Mouse (Mus musculus) forebrain, embryonic 10.5 days (tissue): ENCODE results near the gene Ncbp3. TPM values are rescaled to one million over a fixed set of nuclear protein-coding genes. Genes with fewer than 3 reads are reported as not detected.
"Not testable (repeated sequence)": the region's sequence is repeated elsewhere in the genome, so short reads cannot be mapped to it uniquely, and the experiment has no call there.

Experiments used
- DNase-seq: peaks from one replicate; pipeline ENCODE4 v3.0.0-alpha.2; 2017; ENCODE audit warnings: low spot score; ENCODE audit errors: extremely low spot score
- H3K27ac ChIP-seq: fragments of 300-500 bp; sonication (generic); 2 replicates; pipeline ENCODE4 v1.5.1; 2016; ENCODE audit warnings: mild to moderate bottlenecking
- H3K27me3 ChIP-seq: fragments of 300-500 bp; sonication (generic); 2 replicates; pipeline ENCODE4 v1.6.1; 2016; ENCODE audit warnings: mild to moderate bottlenecking; ENCODE audit not compliant: poor library complexity, severe bottlenecking
- H3K36me3 ChIP-seq: fragments of 300-500 bp; sonication (generic); replicated peaks from 2 replicates; pipeline ENCODE4 v1.6.1; 2016; ENCODE audit warnings: mild to moderate bottlenecking, moderate library complexity
- H3K4me1 ChIP-seq: fragments of 300-500 bp; sonication (generic); 2 replicates; pipeline ENCODE4 v1.6.1; 2016
- H3K4me3 ChIP-seq: fragments of 300-500 bp; sonication (generic); 2 replicates; pipeline ENCODE4 v1.5.1; 2016; ENCODE audit warnings: mild to moderate bottlenecking, moderate library complexity
- H3K9me3 ChIP-seq: fragments of 300-500 bp; sonication (generic); 2 replicates; pipeline ENCODE4 v1.6.1; 2016; ENCODE audit warnings: mild to moderate bottlenecking, moderate library complexity
- WGBS: fragments of 180-500 bp; shearing (Covaris S2); methylation state at CpG from one replicate; pipeline ENCODE4 v1.1.7; 2016; 5-methylcytosine and 5-hydroxymethylcytosine counted together
- polyA plus RNA-seq: library from polyadenylated mRNA; unstranded; fragments of >200 nt; fragmentation: Nextera tagmentation; extraction: Ambion mirVana; gene quantifications from 2 replicates; pipeline ENCODE4 v1.2.1, GENCODE M21; 2016

Gene Ncbp3
- polyA plus RNA-seq, 1 experiment from 2014 or later, result 12.1 TPM

GRCm38 (mm10) chr11:73099976-73100750 is 52.6 kb downstream of the Ncbp3 start:
- DNase-seq, result no peak
- WGBS, result 75% methylated on average over 14 of the region's 14 CpGs

GRCm38 (mm10) chr11:73101308-73101707 is 53.7 kb downstream of the Ncbp3 start:
- Histone ChIP-seq H3K9me3 (no peaks in the 10 kb centered on the region), H3K27me3 (no peaks in the 10 kb centered on the region), H3K36me3 (no peaks in the 10 kb centered on the region), H3K4me3 (no peak overlapping the region), H3K4me1 (no peaks in the 10 kb centered on the region), H3K27ac (no peak overlapping the region)
- 85% methylated on average over 4 of the region's 4 CpGs for WGBS
- no peak for DNase-seq

More at GRCm38 (mm10) chr11:73099976-73100750, 52.6 kb downstream of the Ncbp3 start:
- Histone ChIP-seq H3K4me1 (no peaks in the 10 kb centered on the region), H3K27ac (no peak overlapping the region), H3K36me3 (no peaks in the 10 kb centered on the region), H3K9me3 (no peaks in the 10 kb centered on the region), H3K4me3 (no peak overlapping the region), H3K27me3 (no peaks in the 10 kb centered on the region)

- H3K27me3 ChIP-seq, result no peaks in the 10 kb centered on the region
- 65% methylated on average over 3 of the region's 3 CpGs for WGBS
- no peak overlapping the region for H3K27ac ChIP-seq
- no peaks in the 10 kb centered on the region for H3K36me3 ChIP-seq
- H3K4me1 ChIP-seq, result no peaks in the 10 kb centered on the region
- H3K9me3 ChIP-seq, result no peaks in the 10 kb centered on the region
- no peak for DNase-seq
- H3K4me3 ChIP-seq, result no peak overlapping the region
Measured at GRCm38 (mm10) chr11:73105246-73105645, 57.7 kb downstream of the Ncbp3 start.

GRCm38 (mm10) chr11:73107358-73107757 is 59.8 kb downstream of the Ncbp3 start:
- not testable (repeated sequence) for H3K36me3 ChIP-seq, H3K27ac ChIP-seq, H3K4me3 ChIP-seq, H3K9me3 ChIP-seq, H3K27me3 ChIP-seq, H3K4me1 ChIP-seq, DNase-seq
- WGBS, result 52% methylated on average over 3 of the region's 3 CpGs

- Histone ChIP-seq H3K4me3 (no peak overlapping the region), H3K27me3 (no peaks in the 10 kb centered on the region), H3K27ac (no peak overlapping the region), H3K4me1 (no peaks in the 10 kb centered on the region), H3K9me3 (no peaks in the 10 kb centered on the region), H3K36me3 (no peaks in the 10 kb centered on the region)
- WGBS, result 83% methylated on average over 5 of the region's 5 CpGs
- no peak for DNase-seq
Measured at GRCm38 (mm10) chr11:73108195-73108897, 60.8 kb downstream of the Ncbp3 start.

- Histone ChIP-seq H3K4me3 (no peak overlapping the region), H3K4me1 (no peaks in the 10 kb centered on the region), H3K27me3 (no peaks in the 10 kb centered on the region), H3K27ac (no peak overlapping the region), H3K9me3 (no peaks in the 10 kb centered on the region), H3K36me3 (no peaks in the 10 kb centered on the region)
- no peak for DNase-seq
- 85% methylated on average over 14 of the region's 14 CpGs for WGBS
Measured at GRCm38 (mm10) chr11:73108898-73109625, 61.5 kb downstream of the Ncbp3 start.

- Histone ChIP-seq H3K27me3 (no peaks in the 10 kb centered on the region), H3K4me3 (no peak overlapping the region), H3K9me3 (no peaks in the 10 kb centered on the region), H3K36me3 (no peaks in the 10 kb centered on the region), H3K4me1 (no peaks in the 10 kb centered on the region), H3K27ac (no peak overlapping the region)
- DNase-seq, result no peak
- WGBS, result 93% methylated on average over 3 of the region's 3 CpGs
Measured at GRCm38 (mm10) chr11:73109941-73110340, 62.4 kb downstream of the Ncbp3 start.

- no peaks in the 10 kb centered on the region for H3K36me3 ChIP-seq
- DNase-seq, result no peak
- 73% methylated on average over 6 of the region's 6 CpGs for WGBS
- no peak overlapping the region for H3K27ac ChIP-seq
- no peak overlapping the region for H3K4me3 ChIP-seq
- H3K4me1 ChIP-seq, result no peaks in the 10 kb centered on the region
- H3K9me3 ChIP-seq, result no peaks in the 10 kb centered on the region
- H3K27me3 ChIP-seq, result no peaks in the 10 kb centered on the region
Measured at GRCm38 (mm10) chr11:73111414-73111813, 63.8 kb downstream of the Ncbp3 start.

GRCm38 (mm10) chr11:73126495-73126894 is 78.9 kb downstream of the Ncbp3 start:
- Histone ChIP-seq H3K4me1 (no peaks in the 10 kb centered on the region), H3K36me3 (peaks cover 89% of the 10 kb centered on the region), H3K27me3 (no peaks in the 10 kb centered on the region), H3K9me3 (no peaks in the 10 kb centered on the region; the same call in 1 of the 2 replicates), H3K4me3 (no peak overlapping the region), H3K27ac (no peak overlapping the region)
- DNase-seq, result no peak
- WGBS, result 93% methylated on average over 6 of the region's 6 CpGs

GRCm38 (mm10) chr11:73131020-73131419 is 83.4 kb downstream of the Ncbp3 start:
- no peak for DNase-seq
- 88% methylated on average over 7 of the region's 7 CpGs for WGBS
- no peak overlapping the region for H3K27ac ChIP-seq
- H3K27me3 ChIP-seq, result no peaks in the 10 kb centered on the region
- peaks cover 95% of the 10 kb centered on the region for H3K36me3 ChIP-seq
- peaks cover 18% of the 10 kb centered on the region for H3K4me1 ChIP-seq
- no peak overlapping the region for H3K4me3 ChIP-seq
- H3K9me3 ChIP-seq, result peaks cover 34% of the 10 kb centered on the region

- DNase-seq, result no peak
- peaks cover 85% of the 10 kb centered on the region for H3K36me3 ChIP-seq
Measured at GRCm38 (mm10) chr11:73132999-73133398, 85.4 kb downstream of the Ncbp3 start.

GRCm38 (mm10) chr11:73134222-73134621 is 86.6 kb downstream of the Ncbp3 start:
- Histone ChIP-seq H3K4me3 (peak overlapping the region; percentile 81; the same call in 1 of the 2 replicates), H3K9me3 (peaks cover 37% of the 10 kb centered on the region), H3K27ac (no peak overlapping the region), H3K27me3 (no peaks in the 10 kb centered on the region), H3K4me1 (peaks cover 42% of the 10 kb centered on the region), H3K36me3 (peaks cover 74% of the 10 kb centered on the region)
- no peak for DNase-seq
- whole genome bisulfite sequencing, result 95% methylated on average over 5 of the region's 5 CpGs

More at GRCm38 (mm10) chr11:73132999-73133398, 85.4 kb downstream of the Ncbp3 start:
- Histone ChIP-seq H3K27me3 (no peaks in the 10 kb centered on the region), H3K4me1 (peaks cover 36% of the 10 kb centered on the region), H3K9me3 (peaks cover 37% of the 10 kb centered on the region), H3K4me3 (no peak overlapping the region), H3K27ac (no peak overlapping the region)
- WGBS, result 94% methylated on average over 6 of the region's 6 CpGs
